Mouse (Mus musculus): ENCODE results near the gene Urb2. TPM values are rescaled to one million over a fixed set of nuclear protein-coding genes. Genes with fewer than 3 reads are reported as not detected.

Gene Urb2
- polyA plus RNA-seq, 1 experiment = 5.5 TPM

- no peak for DNase-seq (ENCODE audit: extremely low spot score in 1 of 2, low spot score in 1 of 2)
These were observed 54.7 kb downstream of the Urb2 start for GRCm38 (mm10) chr8:124075977-124076376.

- no peak for DNase-seq (ENCODE audit: extremely low spot score in 1 of 2, low spot score in 1 of 2)
These were observed 55.1 kb downstream of the Urb2 start for GRCm38 (mm10) chr8:124076416-124076815.

GRCm38 (mm10) chr8:124077377-124077776 is 56.1 kb downstream of the Urb2 start:
- no peak for DNase-seq (ENCODE audit: extremely low spot score in 1 of 2, low spot score in 1 of 2)

- no peak for DNase-seq (ENCODE audit: extremely low spot score in 1 of 2, low spot score in 1 of 2)
These were observed 56.7 kb downstream of the Urb2 start for GRCm38 (mm10) chr8:124077998-124078397.

- peak in 1 of 2 experiments; percentile 62 for DNase-seq (ENCODE audit: extremely low spot score in 1 of 2, low spot score in 1 of 2)
These were observed 57.7 kb downstream of the Urb2 start for GRCm38 (mm10) chr8:124078969-124079368.

GRCm38 (mm10) chr8:124080467-124081326 is 59.4 kb downstream of the Urb2 start:
- DNase-seq (ENCODE audit: extremely low spot score in 1 of 2, low spot score in 1 of 2) = peak; percentile 19 to 50

GRCm38 (mm10) chr8:124082616-124083015 is 61.3 kb downstream of the Urb2 start:
- DNase-seq (ENCODE audit: extremely low spot score in 1 of 2, low spot score in 1 of 2) = peak; percentile 20 to 57

- no peak for DNase-seq (ENCODE audit: extremely low spot score in 1 of 2, low spot score in 1 of 2)
These were observed 62.3 kb downstream of the Urb2 start for GRCm38 (mm10) chr8:124083611-124084010.

GRCm38 (mm10) chr8:124085668-124086067 is 64.4 kb downstream of the Urb2 start:
- DNase-seq (ENCODE audit: extremely low spot score in 1 of 2, low spot score in 1 of 2) = no peak

GRCm38 (mm10) chr8:124088092-124088613 is 66.8 kb downstream of the Urb2 start:
- no peak for DNase-seq (ENCODE audit: extremely low spot score in 1 of 2, low spot score in 1 of 2)

- DNase-seq (ENCODE audit: extremely low spot score in 1 of 2, low spot score in 1 of 2) = no peak
These were observed 67.7 kb downstream of the Urb2 start for GRCm38 (mm10) chr8:124089016-124089415.

- DNase-seq (ENCODE audit: extremely low spot score in 1 of 2, low spot score in 1 of 2) = no peak
These were observed 69.2 kb downstream of the Urb2 start for GRCm38 (mm10) chr8:124090473-124090872.

Other genes with a start within 250 kb of the Urb2 start
- 67.3 and 73.3 TPM in 2 replicates for gene Rab4a, start 215.5 kb upstream of the Urb2 start, polyA plus RNA-seq (2012; rRNA removed)
- gene Ccsap, start 161.3 kb upstream of the Urb2 start, polyA plus RNA-seq (2012; rRNA removed) = 59.0 and 63.9 TPM in 2 replicates
- 20.1 and 24.7 TPM in 2 replicates for gene Acta1, start 126.8 kb upstream of the Urb2 start, polyA plus RNA-seq (2012; rRNA removed)
- gene Nup133, start 72.2 kb upstream of the Urb2 start, polyA plus RNA-seq (2012; rRNA removed) = 20.2 and 20.5 TPM in 2 replicates
- 14.5 and 18.4 TPM in 2 replicates for gene Abcb10, start 38.4 kb upstream of the Urb2 start, polyA plus RNA-seq (2012; rRNA removed)
- 15.2 and 17.7 TPM in 2 replicates for gene Taf5l, start 111 bp upstream of the Urb2 start, polyA plus RNA-seq (2012; rRNA removed)
- gene Galnt2, start 209.9 kb downstream of the Urb2 start, polyA plus RNA-seq (2012; rRNA removed) = 27.9 and 33.2 TPM in 2 replicates

Data from frontal cortex, adult 2 months (tissue).